Mouse (Mus musculus) kidney, postnatal 25 days (tissue): ENCODE results near the gene Mrfap1.

ENCODE experiments used
- DNase-seq, 2 experiments: peaks; one replicate each; pipeline ENCODE4 v3.0.0; 2021; ENCODE audit warnings: mixed read lengths in 2 of 2

Gene Mrfap1

DNA sequence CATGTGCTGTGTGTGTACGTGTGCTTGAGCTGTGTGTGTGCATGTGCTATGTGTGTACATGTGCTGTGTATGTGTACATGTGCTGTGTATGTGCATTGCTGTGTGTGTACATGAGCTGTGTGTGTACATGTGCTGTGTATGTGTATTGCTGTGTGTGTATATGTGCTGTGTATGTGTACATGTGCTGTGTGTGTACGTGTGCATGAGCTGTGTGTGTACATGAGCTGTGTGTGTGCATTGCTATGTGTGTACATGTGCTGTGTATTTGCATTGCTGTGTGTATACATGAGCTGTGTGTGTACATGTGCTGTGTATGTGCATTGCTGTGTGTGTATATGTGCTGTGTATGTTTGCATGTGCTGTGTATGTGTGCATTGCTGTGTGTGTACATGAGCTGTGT, 17.1 kb downstream of the Mrfap1 start:
- no peak for DNase-seq

- no peak for DNase-seq
Measured at GRCm38 (mm10) chr5:36778901-36779300, 17.7 kb downstream of the Mrfap1 start.

- DNase-seq: no peak
Measured at GRCm38 (mm10) chr5:36777186-36777585, 19.4 kb downstream of the Mrfap1 start.

DNA sequence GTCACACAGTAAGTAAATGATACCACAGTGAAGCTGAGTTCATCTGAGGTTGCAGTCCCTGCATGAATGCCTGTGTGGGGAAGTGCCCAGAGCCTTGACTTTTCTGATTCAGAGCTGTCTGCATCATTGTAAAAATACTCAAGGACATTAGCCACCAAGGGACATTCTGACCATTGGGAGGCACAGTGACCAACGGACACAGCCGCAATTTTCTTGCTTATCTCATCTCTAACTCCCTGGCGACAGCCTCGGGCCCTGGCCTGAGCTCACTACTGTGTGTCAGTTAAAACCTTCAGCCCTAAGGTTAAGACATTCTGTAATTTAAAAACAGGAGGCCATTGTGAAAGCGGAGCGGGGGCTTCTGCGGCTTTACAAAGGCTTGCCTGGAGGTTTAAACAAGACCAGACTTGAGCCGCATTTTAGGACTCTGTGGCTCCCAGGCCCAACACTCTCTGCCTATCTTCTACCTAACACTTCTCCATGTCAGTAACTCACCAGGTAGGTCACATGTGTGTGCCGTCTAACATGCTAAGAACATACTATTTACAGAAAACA, 20.5 kb downstream of the Mrfap1 start:
- DNase-seq: no peak

DNA sequence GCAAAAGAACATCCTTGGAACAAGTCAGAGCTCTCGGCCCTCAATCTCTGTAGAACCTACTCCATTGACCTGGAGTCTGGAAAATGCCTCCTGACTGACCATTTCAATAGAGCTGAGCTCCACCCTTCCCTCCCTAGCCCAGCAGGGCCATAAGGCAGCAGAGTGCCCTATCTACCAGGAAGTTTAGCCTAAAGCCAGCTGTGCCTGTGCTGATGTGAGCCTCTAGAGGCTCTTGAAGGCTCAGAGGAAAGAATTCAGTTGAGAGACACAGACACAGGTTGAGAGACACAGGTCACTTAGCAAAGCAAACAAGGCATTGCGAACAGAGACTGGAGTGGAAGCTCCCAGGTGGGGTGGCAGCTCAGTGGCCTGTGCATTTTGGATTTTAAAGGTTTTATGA, 21.3 kb downstream of the Mrfap1 start:
- DNase-seq: no peak

GRCm38 (mm10) chr5:36772586-36772985, 24.0 kb downstream of the Mrfap1 start:
- DNase-seq: no peak

DNA sequence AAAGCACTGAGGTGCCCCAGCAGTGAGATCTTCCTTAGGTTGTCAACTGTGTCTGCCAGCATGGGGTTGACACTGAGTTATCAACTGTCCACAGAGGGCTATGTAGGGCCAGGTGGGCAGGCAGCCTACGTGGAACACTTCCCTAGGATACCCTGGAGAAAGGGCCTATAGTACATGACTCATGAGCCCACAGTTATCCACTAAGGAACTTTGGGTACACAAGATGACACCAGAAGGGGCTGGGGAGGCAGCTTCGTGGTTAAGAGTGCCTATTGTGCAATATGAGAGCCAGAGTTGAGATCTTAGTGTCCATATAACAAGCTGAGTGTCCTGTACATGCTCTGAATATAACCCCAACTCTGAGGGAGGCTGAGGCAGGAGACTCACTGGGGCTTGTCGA, 27.0 kb downstream of the Mrfap1 start:
- DNase-seq: no peak

GRCm38 (mm10) chr5:36766958-36767703, 29.4 kb downstream of the Mrfap1 start:
- no peak for DNase-seq

DNA sequence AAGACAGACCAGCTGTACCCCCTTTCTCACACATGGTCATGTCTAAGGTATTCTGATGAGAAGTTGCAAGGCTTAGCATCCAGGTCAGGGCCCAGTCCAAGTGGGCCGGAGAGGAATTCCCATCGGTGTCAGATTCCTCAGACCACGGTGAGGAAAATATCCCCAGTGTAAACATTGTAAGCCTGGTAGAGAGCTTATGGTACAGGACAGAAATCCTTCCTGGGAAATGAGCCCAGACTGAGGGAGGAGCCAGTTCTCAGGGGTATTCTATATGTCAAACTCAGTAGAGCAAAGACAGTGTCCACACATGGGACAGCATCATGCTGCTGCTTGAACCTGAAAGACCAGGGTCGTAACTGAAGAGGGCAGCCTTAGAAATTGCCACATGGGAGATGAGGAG, 36.7 kb downstream of the Mrfap1 start:
- DNase-seq: no peak

GRCm38 (mm10) chr5:36757033-36757432, 39.5 kb downstream of the Mrfap1 start:
- peak in 1 of 2 experiments; percentile 10 for DNase-seq

GRCm38 (mm10) chr5:36750119-36751078, 46.2 kb downstream of the Mrfap1 start:
- no peak for DNase-seq

- DNase-seq: peak; percentile 96
Measured at GRCm38 (mm10) chr5:36748536-36749061, 48.0 kb downstream of the Mrfap1 start, which contains the start of gene Bloc1s4. Gene Bloc1s4 (minus strand): TSS chr5:36748650.

GRCm38 (mm10) chr5:36747794-36748535, 48.6 kb downstream of the Mrfap1 start:
- peak; percentile 23 to 49 for DNase-seq

DNA sequence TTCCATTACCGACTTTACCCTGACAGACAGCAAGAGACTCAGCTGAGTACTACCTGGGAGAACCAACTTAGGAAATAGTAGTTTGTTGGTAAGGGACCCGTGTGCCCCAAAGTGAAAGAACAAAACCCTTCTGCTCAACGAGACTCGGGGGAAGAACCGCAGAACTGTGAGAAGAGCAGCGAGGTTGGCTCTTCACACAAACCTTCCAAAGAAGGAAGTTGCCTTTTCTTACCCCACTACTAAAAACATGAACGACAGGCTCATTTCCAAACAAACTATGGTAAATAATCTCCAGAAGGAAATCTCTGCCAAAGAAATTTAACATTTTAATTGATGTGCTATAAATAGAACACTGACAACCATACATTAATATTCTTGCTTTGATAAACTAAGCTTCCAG, 49.5 kb downstream of the Mrfap1 start:
- no peak for DNase-seq
